Mouse (Mus musculus): Measurements from ENCODE around the gene Igf2bp1. TPM values are rescaled to one million over a fixed set of nuclear protein-coding genes. Genes with fewer than 3 reads are reported as not detected.

Gene Igf2bp1
- total and polyA plus RNA-seq, 3 experiments: under 0.01 TPM; not detected in 2

DNA sequence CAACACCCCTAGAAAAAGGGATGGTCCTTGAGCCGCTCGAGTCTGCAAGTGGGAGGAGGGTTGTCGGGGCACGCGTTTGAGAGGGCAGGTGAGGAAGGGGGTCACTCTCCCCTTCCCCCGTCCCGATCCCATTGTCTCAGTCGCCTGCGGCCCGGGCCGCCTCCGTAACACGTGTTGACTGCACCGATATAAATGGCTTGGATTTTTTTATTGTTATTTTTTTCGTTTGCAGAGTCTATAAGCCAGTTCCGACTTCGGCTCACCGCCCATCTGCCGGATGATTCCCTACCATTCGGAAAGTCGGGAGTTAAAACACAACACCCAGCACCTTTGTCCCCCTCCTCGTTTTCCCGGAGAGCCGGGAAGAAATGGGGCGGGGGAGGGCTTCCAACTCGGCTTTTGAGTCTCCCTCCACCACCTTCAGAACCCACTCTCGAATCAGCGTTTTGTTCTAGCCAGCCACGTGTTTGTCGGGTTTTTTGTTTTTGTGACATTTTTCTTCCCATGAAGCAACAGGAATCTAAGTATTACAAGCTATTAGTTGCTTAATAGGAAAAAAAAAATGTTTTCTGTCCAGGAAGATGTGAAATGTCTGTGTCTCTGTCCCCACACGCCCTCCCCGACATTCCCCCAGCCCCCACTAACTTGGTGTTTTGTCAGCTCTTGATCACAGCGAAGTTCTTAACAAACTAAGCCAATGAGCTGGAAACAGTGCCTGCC, 1.9 kb upstream of the Igf2bp1 start:
- H3K27me3 ChIP-seq (replicated peaks): peaks cover 42% of the 10 kb centered on the region

DNA sequence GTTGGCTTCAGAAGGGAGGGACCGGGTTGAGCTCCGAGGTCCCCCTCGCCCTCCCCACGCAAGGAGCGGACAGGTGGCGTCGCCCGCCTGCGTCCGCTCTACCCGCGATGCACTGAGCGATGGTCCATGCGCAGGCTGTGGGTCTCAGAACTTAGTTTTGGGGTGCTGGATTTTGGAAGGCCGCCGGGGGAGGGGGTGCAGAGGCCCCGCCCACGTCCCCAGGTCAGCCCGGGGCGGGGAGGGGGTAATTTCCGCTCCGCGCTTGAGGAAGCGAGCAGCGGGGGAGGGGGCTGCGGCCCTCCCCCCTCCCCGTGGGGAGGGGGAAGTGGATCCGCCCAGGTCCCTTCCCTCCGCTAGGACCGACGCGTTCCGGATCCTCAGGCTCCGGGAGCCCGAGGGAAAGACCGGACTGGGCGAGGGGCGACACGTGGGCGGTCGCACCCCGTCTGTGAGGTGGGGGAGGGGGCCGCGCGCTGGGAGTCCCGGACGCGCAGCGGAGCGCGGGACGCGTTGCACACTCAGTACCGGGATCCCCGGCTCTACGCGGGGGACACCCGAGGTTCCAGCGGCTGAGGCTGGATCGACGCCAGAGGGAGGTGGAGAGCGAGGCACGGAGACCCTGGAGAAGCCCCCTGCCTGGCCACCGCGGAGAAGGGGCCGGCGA, 1.2 kb upstream of the Igf2bp1 start:
- no peak for DNase-seq (ENCODE audit: extremely low read depth)
- Histone ChIP-seq H3K4me2 (ENCODE audit: insufficient read depth, low read depth, poor library complexity, severe bottlenecking) (no peak overlapping the region), H3K27me3 (replicated peaks) (peaks cover 42% of the 10 kb centered on the region), H3K9ac (ENCODE audit: insufficient read depth, low read depth) (no peak overlapping the region), H3K4me1 (ENCODE audit: control insufficient read depth in 1 of 2, insufficient read depth in 2 of 2) (no peaks in the 10 kb centered on the region), H3K4me3 (replicated peaks in 1 of 3; ENCODE audit: low read depth in 2 of 3, low read length in 2 of 3, poor library complexity in 1 of 3) (peak overlapping the region in 1 of 3 experiments; percentile 5), H3K9me3 (replicated peaks; ENCODE audit: low read length) (peaks cover 33% of the 10 kb centered on the region), H3K79me2 (replicated peaks; ENCODE audit: control insufficient read depth, extremely low read depth, insufficient read depth, poor library complexity, severe bottlenecking) (no peaks in the 10 kb centered on the region), H3K36me3 (replicated peaks in 1 of 2; ENCODE audit: control insufficient read depth in 1 of 2, insufficient read depth in 1 of 2, low read length in 1 of 2) (no peaks in the 10 kb centered on the region), H3K27ac (ENCODE audit: insufficient read depth, low read depth) (no peak overlapping the region)
- dilution Hi-C loops (cut with MboI; ENCODE audit: extremely low pct_ligation_motif_present, extremely low pct_unique_long_range_greater_than_20kb, low sequenced_read_pairs) (no loop called here), in situ Hi-C loops (cut with MboI; ENCODE audit: low pct_ligation_motif_present, low pct_unique_long_range_greater_than_20kb, low sequenced_read_pairs) (no loop called here)
- TF ChIP-seq ZC3H11A (IDR thresholded peaks at IDR 0.05; ENCODE audit: low read depth, low read length) (no peak), ZNF384 (IDR thresholded peaks at IDR 0.05; ENCODE audit: low read depth, low read length) (no peak), SIN3A (IDR thresholded peaks at IDR 0.05; ENCODE audit: low read length) (no peak), TBP (conservative IDR thresholded peaks at IDR 0.05; ENCODE audit: low read depth, low read length) (no peak)

More for the DNA sequence above, 1.9 kb upstream of the Igf2bp1 start:
- Histone ChIP-seq H3K9ac (ENCODE audit: insufficient read depth, low read depth) (no peak overlapping the region), H3K27ac (ENCODE audit: insufficient read depth, low read depth) (no peak overlapping the region), H3K9me3 (replicated peaks; ENCODE audit: low read length) (peaks cover 33% of the 10 kb centered on the region), H3K4me3 (replicated peaks in 1 of 3; ENCODE audit: low read depth in 2 of 3, low read length in 2 of 3, poor library complexity in 1 of 3) (no peak overlapping the region), H3K4me2 (ENCODE audit: insufficient read depth, low read depth, poor library complexity, severe bottlenecking) (no peak overlapping the region), H3K36me3 (replicated peaks in 1 of 2; ENCODE audit: control insufficient read depth in 1 of 2, insufficient read depth in 1 of 2, low read length in 1 of 2) (no peaks in the 10 kb centered on the region), H3K4me1 (ENCODE audit: control insufficient read depth in 1 of 2, insufficient read depth in 2 of 2) (no peaks in the 10 kb centered on the region), H3K79me2 (replicated peaks; ENCODE audit: control insufficient read depth, extremely low read depth, insufficient read depth, poor library complexity, severe bottlenecking) (no peaks in the 10 kb centered on the region)
- dilution Hi-C loops (cut with MboI; ENCODE audit: extremely low pct_ligation_motif_present, extremely low pct_unique_long_range_greater_than_20kb, low sequenced_read_pairs): no loop called here
- DNase-seq (ENCODE audit: extremely low read depth): no peak
- TF ChIP-seq CTCF (conservative IDR thresholded peaks at IDR 0.05 in 1 of 2, IDR thresholded peaks at IDR 0.05 in 1 of 2; ENCODE audit: low read depth in 2 of 2, low read length in 2 of 2) (no peak), POLR2AphosphoS2 (IDR thresholded peaks at IDR 0.05; ENCODE audit: low read depth, low read length) (no peak), EP300 (IDR thresholded peaks at IDR 0.05; ENCODE audit: low read length) (no peak)
- in situ Hi-C loops (cut with MboI; ENCODE audit: low pct_ligation_motif_present, low pct_unique_long_range_greater_than_20kb, low sequenced_read_pairs): no loop called here

DNA sequence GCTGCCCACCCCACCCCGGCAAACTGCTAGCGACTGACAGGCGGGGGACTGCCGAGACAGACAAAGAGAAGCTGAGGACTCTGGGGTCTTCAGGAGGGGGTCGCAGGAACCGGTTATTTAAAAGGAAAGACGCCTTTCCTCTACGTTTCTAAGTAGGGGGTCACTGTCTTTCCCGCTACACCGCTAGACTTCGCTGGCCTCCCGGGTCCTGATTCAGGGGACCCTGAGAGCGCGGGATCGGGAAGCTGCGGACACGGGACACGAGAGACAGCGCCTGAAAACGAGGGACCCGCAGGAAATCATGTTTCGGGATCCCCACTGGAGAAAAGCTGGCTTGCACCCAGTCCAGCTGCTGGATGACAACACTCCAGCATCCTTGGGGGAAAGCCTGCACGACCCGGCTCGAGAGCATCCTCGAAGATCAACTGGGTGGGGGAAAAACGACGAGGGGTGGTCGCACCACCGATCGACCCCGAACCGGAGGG, 669 bp upstream of the Igf2bp1 start:
- dilution Hi-C loops (cut with MboI; ENCODE audit: extremely low pct_ligation_motif_present, extremely low pct_unique_long_range_greater_than_20kb, low sequenced_read_pairs) (no loop called here), in situ Hi-C loops (cut with MboI; ENCODE audit: low pct_ligation_motif_present, low pct_unique_long_range_greater_than_20kb, low sequenced_read_pairs) (no loop called here)
- Histone ChIP-seq H3K27ac (ENCODE audit: insufficient read depth, low read depth) (no peak overlapping the region), H3K4me3 (replicated peaks in 1 of 3; ENCODE audit: low read depth in 2 of 3, low read length in 2 of 3, poor library complexity in 1 of 3) (peak overlapping the region in 1 of 3 experiments; percentile 5), H3K4me2 (ENCODE audit: insufficient read depth, low read depth, poor library complexity, severe bottlenecking) (no peak overlapping the region), H3K79me2 (replicated peaks; ENCODE audit: control insufficient read depth, extremely low read depth, insufficient read depth, poor library complexity, severe bottlenecking) (no peaks in the 10 kb centered on the region), H3K27me3 (replicated peaks) (peaks cover 45% of the 10 kb centered on the region), H3K9me3 (replicated peaks; ENCODE audit: low read length) (peaks cover 33% of the 10 kb centered on the region), H3K36me3 (replicated peaks in 1 of 2; ENCODE audit: control insufficient read depth in 1 of 2, insufficient read depth in 1 of 2, low read length in 1 of 2) (no peaks in the 10 kb centered on the region), H3K9ac (ENCODE audit: insufficient read depth, low read depth) (no peak overlapping the region), H3K4me1 (ENCODE audit: control insufficient read depth in 1 of 2, insufficient read depth in 2 of 2) (no peaks in the 10 kb centered on the region)
- DNase-seq (ENCODE audit: extremely low read depth): no peak
- TF ChIP-seq MEF2A (IDR thresholded peaks at IDR 0.05; ENCODE audit: borderline replicate concordance, low read depth, low read length) (no peak), GABPA (IDR thresholded peaks at IDR 0.05; ENCODE audit: insufficient replicate concordance, low read depth, low read length) (no peak), USF1 (IDR thresholded peaks at IDR 0.05; ENCODE audit: low read depth, low read length) (no peak), ETS1 (conservative IDR thresholded peaks at IDR 0.05; ENCODE audit: low read depth, low read length) (no peak), SMC3 (IDR thresholded peaks at IDR 0.05; ENCODE audit: low read depth, low read length) (no peak), RAD21 (IDR thresholded peaks at IDR 0.05; ENCODE audit: low read depth, low read length) (no peak), MXI1 (IDR thresholded peaks at IDR 0.05; ENCODE audit: low read depth, low read length) (no peak), CHD1 (IDR thresholded peaks at IDR 0.05; ENCODE audit: low read depth, low read length) (no peak), MAZ (IDR thresholded peaks at IDR 0.05; ENCODE audit: low read depth, low read length) (no peak), JUND (conservative IDR thresholded peaks at IDR 0.05; ENCODE audit: low read depth, low read length) (no peak), BHLHE40 (IDR thresholded peaks at IDR 0.05; ENCODE audit: low read depth, low read length) (no peak), PAX5 (IDR thresholded peaks at IDR 0.05; ENCODE audit: low read length) (no peak), ZC3H11A (IDR thresholded peaks at IDR 0.05; ENCODE audit: low read depth, low read length) (no peak), EP300 (IDR thresholded peaks at IDR 0.05; ENCODE audit: low read length) (no peak), ELF1 (IDR thresholded peaks at IDR 0.05; ENCODE audit: low read depth, low read length) (no peak), ZMIZ1 (IDR thresholded peaks at IDR 0.05; ENCODE audit: low read depth, low read length) (no peak), RCOR1 (conservative IDR thresholded peaks at IDR 0.05; ENCODE audit: low read depth, low read length) (no peak), E2F4 (IDR thresholded peaks at IDR 0.05; ENCODE audit: insufficient replicate concordance, low read depth, low read length) (no peak)
